Mouse (Mus musculus): ENCODE measurements around the gene Gm20388. TPM values are rescaled to one million over a fixed set of nuclear protein-coding genes. Genes with fewer than 3 reads are reported as not detected.

Gene Gm20388
- total RNA-seq, 2 experiments from 2014 or later = 5.8 TPM; not detected in 1

DNA sequence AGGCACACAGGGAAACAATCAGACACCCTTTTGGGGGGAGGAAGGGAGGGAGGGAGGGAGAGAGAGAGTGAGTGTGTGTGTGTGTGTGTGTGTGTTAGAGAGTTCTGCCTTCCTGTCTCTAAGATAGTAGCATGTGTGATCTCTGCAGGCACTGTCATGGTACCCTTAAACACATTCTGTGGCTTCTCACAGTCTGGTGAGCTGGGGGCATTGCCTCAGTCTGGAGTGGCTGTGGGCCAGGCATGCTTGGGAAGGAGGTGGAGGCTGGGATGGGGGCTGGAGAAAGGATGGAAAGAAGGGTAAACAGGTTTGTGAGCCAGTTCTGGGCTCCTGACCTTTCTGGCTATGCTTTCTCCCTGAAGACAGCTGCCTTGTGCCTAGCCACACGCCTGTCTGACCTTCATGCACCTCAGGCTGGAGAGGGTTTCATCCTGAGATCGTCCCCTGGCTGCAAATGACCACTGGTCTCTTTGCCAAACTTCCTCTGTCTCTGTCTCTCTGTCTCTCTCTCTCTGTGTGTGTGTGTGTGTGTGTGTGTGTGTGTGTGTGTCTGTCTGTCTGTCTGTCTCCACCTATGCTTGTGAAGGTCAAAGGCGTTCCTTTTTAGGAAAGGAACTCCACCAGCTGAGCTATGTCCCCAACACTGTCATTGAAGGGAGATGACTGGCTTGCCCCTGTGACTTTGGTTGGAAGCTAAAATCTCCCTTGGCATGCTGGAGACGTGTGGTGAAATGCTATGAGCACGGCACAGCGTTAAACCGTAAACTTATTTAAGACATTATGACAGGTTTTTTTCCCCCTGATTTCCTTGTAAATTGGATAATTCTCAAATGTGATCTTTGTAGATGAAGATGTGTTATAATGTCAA, 4195.9 kb downstream of the Gm20388 start:
- DNase-seq = no peak

DNA sequence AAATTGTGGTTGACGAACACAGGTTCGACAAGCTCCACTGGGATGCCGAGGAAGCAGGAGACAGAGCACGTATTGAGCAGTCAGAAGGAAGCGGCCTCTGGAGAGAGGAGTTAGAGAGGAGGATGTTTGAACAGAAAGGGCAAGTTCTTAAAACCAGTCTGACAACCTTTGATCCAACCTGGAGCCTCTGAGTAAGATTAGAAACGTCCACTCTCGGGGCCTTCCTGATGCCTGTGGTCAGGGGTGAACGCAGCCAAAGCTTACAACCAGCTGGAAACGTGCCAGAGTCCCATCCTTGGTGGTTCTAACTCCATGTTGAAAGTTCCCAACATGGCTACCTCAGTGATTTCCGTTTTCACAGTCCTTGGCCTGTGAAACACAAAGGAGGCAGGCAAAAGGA, 4202.5 kb downstream of the Gm20388 start:
- no peak for DNase-seq

DNA sequence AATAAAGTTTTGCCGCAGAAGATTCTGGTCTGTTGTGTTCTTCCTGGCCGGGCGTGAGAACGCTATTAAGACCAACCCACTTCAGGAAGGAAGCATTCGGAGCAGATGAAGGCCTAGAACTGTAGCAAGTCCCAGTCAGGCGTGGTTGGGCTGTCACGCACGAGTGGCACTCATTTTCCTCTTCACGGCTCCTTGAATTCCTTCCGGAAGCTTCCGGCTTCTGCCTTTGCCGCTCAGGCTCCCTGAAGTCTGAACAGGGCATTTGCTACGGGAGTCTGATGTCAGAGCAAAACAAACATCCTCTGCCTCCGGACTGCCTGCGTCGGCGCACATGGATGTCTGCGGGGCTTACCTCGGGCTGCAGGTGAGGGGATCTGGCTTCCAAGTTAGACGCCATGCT, 4214.6 kb downstream of the Gm20388 start:
- DNase-seq = no peak

- DNase-seq = no peak
Measured at GRCm38 (mm10) chr8:124137261-124137660, 4226.6 kb downstream of the Gm20388 start.

GRCm38 (mm10) chr8:124140211-124140790, 4229.7 kb downstream of the Gm20388 start:
- DNase-seq = no peak

GRCm38 (mm10) chr8:124140868-124141431, 4230.3 kb downstream of the Gm20388 start:
- DNase-seq = no peak

DNA sequence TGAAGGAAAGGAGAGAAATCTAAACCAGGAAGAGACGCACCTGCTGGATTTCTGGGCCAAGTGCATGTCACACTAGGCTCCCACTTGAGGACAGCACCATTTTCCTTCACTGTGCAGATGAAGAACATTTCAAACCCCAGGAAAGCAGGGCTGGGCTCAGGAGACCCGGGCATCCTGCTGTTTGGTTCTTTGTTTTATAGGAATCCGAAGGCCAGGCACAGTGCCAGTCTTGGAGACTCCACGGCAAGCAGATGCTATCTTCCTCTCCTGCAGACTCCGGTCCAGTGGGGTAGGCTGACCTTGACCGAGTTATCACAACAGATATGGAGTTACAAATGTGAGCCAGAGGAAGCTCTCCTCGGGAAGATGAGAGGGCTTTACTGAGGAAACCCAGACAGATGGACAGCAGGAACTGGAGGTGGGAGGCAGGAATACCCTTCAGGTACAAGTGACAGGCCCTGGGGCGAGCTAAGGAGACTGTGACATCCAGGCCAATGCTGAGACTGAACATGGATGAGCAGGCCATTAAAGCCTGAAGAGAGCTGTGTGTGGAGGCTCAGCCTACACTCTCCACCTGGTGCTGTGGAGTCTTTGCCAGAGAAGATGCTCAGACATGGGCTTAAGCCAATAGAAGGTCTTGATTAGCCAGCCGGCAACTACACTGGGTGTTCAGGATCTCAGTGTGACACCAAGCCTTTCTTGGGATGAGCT, 4231.2 kb downstream of the Gm20388 start:
- peak; percentile 14 for DNase-seq

DNA sequence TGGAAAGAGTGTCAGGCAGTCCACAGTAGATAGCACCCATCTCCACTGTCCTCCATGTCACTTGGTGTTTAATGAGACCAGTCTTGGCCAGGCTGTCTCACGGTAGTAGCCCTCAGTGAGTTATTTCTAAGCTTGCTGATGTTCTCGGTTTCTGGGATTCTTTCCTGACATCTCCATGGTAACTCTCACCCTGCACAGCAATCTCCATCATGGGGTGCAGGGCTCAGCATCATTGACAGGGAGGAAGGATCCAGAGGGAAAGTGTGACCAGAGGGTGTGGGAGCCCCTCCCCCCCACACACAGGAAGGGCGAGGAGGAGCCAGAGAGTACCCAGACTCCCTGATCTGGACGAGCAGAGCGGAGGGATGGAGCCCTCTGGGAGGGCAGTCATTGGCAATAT, 4232.4 kb downstream of the Gm20388 start:
- DNase-seq = no peak

DNA sequence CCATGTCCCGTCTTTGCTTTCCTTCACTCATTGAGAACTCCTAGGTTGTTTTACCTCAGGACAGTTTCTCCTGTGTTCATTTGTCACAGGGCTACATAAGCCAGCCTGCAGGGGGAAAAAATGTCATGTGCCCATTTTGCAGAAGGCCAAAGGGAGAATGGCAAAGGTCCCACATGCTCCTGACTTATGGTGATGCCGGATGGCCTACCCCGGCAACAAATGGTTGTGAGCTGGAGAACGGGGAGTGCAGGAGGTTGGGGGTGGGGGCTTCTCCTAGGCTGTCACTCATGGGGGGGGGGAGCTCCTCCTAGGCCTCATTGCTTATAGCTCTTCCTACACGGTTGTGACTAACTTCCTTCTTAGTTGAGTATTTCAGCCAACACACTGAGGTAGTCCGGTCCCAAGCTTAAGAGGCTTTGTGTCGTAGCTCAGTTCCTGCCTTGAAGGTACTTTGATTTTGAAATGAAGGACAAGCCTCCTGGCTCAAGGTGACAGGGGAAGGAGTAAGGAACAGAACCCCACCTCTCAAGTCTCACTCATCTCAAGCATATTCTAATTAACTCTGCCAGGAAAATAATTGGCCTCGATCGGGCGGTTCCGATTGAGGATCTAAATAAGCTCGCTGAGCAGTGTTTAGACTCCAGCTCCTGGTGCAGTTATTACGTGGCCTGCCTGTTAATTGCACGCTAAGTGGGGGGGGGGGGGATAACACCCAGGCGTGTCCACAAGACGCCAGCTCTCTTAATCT, 4233.4 kb downstream of the Gm20388 start:
- DNase-seq = no peak

DNA sequence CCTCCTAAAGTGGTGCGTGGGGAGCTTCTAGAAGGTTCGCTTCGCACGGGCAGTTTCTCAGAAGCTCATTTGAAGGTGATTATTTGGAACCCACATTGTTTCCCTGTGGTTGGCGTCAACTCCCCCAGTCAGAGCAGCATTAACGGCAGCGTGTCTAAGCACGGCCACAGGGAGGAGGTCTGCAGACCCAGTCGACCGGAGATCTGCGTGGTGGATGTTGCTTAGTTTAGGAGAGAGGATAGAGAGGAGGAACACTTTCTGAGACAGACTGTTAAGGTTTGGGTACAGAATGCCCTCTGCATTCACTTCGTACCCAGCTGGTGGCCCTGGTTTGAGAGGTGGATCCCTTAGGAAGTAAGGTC, 4234.0 kb downstream of the Gm20388 start:
- DNase-seq = no peak

GRCm38 (mm10) chr8:124146286-124146685, 4235.6 kb downstream of the Gm20388 start:
- DNase-seq = no peak

GRCm38 (mm10) chr8:124150009-124150408, 4239.4 kb downstream of the Gm20388 start:
- DNase-seq = no peak

DNA sequence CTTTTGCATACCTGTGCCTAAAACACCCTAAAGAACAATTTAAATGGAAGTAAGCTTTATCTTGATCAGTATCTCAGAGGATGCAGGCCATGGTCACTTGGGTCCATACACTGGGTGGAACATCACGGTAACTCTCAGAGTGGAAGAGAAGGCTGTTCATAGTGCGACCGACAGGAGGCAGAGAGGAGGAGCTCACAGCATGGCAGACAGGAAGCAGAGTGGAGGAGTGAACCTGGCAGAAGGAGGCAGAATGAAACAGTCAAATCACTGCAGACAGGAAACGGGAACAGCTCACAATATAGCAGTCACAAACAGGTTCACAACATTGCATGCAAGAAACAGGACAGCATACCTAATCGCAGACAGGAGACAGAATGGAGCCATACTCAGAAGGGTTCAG, 4239.9 kb downstream of the Gm20388 start:
- no peak for DNase-seq

- no peak for DNase-seq
Measured at GRCm38 (mm10) chr8:124151881-124152280, 4241.2 kb downstream of the Gm20388 start.

GRCm38 (mm10) chr8:124152771-124153170, 4242.1 kb downstream of the Gm20388 start:
- no peak for DNase-seq

- no peak for DNase-seq
Measured at GRCm38 (mm10) chr8:124156324-124156723, 4245.7 kb downstream of the Gm20388 start.

- no peak for DNase-seq
Measured at GRCm38 (mm10) chr8:124161683-124162082, 4251.0 kb downstream of the Gm20388 start.

- DNase-seq = no peak
Measured at GRCm38 (mm10) chr8:124163258-124163657, 4252.6 kb downstream of the Gm20388 start.

- no peak for DNase-seq
Measured at GRCm38 (mm10) chr8:124169749-124170148, 4259.1 kb downstream of the Gm20388 start.

- DNase-seq = no peak
Measured at GRCm38 (mm10) chr8:124170671-124171070, 4260.0 kb downstream of the Gm20388 start.

DNA sequence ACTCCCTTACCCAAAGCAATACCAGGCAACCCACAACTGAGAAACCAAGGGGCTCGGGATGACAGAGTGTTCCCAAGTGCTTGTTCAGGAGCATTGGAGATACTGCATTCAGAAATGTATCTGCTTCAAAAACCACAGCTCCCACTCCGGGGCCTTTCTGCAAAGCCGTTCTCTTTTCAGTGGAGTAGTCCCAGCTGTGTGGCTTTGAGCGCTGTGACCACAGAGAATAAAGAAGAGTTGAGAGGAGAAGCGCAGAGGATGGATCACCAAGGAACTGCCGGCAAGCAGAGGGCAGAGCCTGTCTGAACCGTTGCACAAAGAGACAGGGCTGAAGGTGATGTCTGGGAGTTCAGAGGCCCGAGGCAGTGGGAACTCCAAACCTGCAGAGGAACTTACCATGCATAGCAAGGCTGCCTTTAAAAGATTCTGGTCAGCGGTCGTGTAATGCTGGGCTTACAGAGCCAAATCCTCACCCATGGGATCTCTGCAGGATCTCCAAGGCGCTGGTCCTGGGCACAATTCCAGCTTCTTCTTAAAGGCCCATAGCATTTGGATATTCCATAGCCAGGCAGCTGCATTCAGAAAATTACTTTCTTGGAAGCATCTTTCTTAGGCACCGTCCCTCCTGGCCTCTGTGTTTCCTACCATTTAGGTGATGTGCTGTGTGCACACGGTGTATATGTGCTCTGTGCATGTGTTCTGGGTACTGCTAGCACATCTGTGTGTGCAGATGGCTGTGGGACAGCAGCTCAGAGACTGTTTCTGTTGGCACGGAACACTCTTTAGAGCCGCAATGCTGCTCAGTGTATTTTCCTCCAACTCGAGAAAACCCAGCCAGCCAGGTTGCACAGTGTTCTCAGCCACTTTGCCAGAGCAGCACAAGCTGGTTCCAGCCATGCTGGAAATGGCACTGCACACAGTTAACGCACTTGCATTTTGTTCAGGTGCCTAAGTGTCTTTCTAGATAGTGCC, 4261.2 kb downstream of the Gm20388 start:
- DNase-seq = peak; percentile 58

Measured in heart, postnatal 4 days (tissue).